Mouse (Mus musculus) heart, postnatal 4 days (tissue): ENCODE measurements at regions not wholly inside any gene's neighbourhood (a gene's known extent, or its start where the extent isn't known, plus 50 kb on each side); places are given as distances from the start of the nearest gene placed in this dataset.
A peak's percentile ranks its signal among the peaks of the same experiment; 100 is the strongest.

ENCODE experiments used
- DNase-seq: peaks from one replicate; pipeline ENCODE4 v3.0.0; 2021

DNA sequence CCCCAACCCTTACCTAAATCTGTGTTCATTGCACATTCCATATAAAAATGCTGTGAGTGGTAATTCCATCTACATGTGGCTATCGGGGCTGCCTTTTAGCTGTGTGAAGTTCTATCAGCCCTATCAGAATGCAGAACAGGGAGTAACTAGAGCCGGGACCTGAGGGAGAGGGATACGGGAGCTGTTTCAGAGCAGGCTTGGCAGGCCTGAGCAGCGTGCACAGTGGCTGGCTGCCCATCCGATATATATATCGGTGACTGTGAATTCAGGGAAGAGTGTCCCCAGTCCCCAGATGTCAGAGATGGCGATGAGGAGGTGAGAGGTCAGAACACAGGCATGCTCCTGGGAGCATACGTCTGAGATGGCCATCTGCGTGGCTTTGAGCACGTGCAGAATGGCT lies 79.0 kb downstream of the Arl4c start:
- no peak for DNase-seq

- DNase-seq: no peak
Measured at GRCm38 (mm10) chr1:88622356-88622755, 79.7 kb downstream of the Arl4c start.

GRCm38 (mm10) chr1:88621214-88621613 lies 80.8 kb downstream of the Arl4c start:
- DNase-seq: no peak

DNA sequence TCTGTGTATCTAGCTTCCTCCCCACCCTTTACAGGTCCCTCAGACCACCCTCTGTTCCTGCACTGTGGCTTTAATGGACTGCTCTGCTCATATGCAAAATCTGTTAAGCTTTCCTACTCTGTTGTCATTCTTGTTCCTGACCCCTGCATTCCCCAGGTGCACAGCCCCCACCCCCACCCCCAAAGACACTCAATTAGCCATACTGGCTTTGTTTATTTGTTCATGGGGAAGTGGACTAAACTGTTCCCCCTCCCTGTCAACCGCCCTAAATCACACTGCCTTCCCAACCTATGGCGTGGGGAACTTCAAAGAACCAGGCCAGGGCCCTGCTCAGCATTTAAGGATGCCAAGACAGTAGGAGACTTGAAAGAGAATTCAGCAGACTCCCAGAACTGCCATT lies 89.0 kb downstream of the Arl4c start:
- no peak for DNase-seq

DNA sequence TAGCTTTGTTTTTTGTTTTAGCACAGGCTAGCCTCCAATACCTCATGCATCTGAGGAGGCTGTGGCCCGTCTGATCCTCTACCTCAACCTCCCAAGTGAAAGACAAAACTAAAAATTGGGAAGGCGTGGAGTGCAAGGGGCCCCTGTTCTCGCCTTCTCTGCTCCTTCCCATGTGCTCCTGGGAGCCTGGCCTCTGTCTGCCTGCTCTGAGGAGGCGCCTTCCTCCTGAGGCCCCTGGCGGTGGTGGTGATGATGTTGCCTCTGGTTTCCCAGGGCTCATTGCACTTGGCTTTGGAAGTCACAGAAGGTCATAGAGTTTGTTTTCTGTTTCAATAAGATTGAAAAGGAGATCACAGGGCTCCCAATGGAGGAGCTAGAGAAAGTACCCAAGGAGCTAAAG lies 90.8 kb downstream of the Arl4c start:
- DNase-seq: no peak

- no peak for DNase-seq
Measured at GRCm38 (mm10) chr1:88610810-88611209, 91.2 kb downstream of the Arl4c start.

DNA sequence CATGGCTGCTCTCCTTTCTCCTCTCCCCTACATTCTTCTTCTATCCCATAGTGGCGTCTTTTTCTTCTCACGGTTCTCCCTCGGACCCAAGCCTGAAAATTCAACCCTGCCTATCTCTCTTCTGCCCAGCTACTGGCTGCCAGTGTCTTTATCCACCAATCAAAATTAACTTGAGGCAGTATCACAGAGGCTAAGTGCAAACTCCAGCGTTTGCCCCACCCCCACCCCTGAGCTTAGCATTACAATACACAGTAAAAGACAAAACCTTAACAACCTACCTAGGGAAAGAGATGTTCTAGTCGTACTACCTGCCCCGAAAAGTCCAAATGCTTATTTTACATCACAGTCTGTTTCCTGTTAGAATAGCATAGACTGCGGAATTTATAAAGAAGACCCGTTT lies 93.2 kb downstream of the Arl4c start:
- DNase-seq: no peak

- DNase-seq: no peak
Measured at GRCm38 (mm10) chr1:88608236-88608635, 93.8 kb downstream of the Arl4c start.

DNA sequence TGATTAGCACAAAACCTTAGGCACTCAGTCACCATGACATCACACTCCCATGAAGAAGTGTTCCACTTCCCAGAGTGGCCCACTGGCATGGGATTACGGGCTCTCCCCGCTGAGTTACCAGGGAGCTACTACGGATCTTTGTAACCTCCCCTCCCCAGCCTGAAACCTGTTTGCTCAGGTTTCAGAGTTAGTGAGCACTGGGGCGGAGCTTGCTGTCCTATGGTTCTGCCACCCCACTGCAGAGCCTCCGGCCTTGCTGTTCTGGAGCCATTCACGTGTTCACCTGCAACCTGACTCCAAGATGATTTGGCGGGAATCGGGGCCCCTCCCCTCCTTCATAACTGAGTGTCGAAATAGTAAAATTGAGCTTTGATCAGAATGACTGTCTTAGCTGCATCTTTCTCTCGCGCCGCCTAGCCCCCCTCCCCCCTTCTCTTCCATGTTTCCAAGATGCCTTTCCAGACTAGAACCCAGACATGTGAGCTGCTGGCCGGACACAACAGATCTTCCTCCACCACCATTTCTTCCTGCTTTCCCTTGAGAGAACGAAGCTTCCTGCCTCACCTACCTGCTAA lies 95.8 kb upstream of the Glrp1 start:
- no peak for DNase-seq

DNA sequence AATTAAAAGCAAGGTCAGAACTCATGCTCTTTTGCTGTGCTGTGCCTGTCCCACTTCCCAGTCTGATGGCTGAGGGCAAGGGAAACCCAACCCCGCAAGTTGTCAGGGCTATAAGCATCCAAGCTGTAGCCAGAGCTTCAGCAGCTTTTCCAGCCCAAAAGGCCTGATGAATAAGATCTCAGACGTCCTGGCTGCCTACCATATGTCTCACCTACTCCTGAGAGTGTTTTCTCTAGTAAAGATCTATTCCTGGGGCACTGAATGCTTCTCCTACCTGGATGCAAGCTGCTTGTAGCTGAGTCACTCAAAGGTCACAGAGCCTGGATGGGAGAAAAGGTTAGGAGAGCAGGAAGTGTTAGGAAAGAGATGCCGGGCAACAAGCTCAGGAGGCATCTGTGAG lies 92.4 kb upstream of the Glrp1 start:
- DNase-seq: no peak

DNA sequence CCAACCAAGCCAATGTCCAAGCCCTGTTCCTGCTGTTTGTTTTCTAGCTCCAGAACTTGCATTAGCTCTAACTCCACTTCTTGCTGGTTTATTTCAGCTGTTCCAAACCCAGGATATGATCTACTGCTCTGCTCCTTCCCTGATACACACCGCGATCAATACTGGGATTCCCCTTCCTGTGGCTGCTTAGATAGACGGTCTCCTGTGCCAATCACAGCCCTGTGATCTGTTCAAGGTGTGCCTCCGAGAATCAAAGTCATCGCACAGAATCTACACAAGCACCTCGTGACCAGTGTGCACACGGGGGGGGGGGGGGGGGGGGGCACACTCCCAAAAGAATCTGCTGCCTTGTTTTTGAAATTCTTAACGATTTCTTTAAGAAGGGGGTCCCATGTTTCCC lies 91.9 kb upstream of the Glrp1 start:
- no peak for DNase-seq

DNA sequence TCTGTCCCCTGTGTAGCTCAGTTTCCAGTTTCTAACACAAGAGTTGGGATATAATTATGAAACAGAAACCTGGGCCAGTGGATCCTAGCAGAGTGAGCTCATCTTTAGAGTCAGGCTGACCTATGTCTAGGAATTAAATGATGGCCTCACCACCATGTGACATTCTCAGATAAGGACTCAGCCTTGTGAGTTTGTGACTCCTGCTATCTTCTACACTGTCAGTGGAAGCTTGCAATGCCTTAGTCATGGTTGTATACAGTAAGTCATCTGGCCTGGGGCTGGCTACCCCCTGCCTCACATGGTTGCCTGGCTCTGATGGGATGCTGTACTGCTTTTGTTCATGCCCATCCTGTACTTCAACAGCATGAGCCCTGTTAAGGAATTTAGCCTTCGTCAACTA lies 90.3 kb upstream of the Glrp1 start:
- no peak for DNase-seq

DNA sequence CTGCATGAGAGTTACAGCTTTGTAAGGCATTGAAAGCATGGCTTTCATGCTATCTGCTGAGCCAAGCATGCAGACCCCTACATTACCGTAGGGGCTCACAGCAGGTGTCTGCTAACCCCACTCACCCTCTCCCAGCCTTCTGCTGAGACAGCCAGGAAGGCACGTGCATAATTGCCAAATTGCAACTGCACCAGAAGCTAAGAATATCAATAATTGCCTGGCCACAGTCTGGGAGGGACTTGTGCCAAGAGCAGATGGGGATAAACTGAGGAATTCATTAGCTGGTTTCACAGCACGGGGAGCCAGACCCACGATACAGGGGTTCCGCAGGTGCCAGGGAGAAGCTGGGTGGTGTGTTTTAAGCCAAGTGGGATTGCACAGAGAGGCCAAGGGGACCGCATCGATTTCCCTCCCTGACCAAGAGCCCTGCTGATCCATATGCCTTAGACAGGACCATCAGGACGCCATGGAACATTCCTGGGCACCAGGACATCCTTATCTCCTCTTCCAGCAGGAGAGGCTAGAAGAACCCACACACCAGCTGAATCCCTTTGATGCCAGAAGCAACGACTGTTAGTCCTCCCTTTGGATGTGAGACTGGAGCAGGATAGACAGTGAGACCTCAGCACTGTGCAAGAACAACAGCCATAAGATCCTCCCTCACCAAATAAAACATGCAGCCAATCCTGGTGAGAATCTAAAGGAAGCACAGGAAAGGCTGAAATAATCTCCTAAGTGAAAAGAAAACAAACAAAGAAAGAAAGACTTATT lies 84.8 kb upstream of the Glrp1 start:
- DNase-seq: no peak

- no peak for DNase-seq
Measured at GRCm38 (mm10) chr1:88592036-88592435, 82.2 kb upstream of the Glrp1 start.

GRCm38 (mm10) chr1:88590802-88591380 lies 81.0 kb upstream of the Glrp1 start:
- DNase-seq: no peak

GRCm38 (mm10) chr1:88588747-88589146 lies 78.9 kb upstream of the Glrp1 start:
- no peak for DNase-seq

GRCm38 (mm10) chr1:88586823-88587820 lies 77.3 kb upstream of the Glrp1 start:
- peak; percentile 32 for DNase-seq

DNA sequence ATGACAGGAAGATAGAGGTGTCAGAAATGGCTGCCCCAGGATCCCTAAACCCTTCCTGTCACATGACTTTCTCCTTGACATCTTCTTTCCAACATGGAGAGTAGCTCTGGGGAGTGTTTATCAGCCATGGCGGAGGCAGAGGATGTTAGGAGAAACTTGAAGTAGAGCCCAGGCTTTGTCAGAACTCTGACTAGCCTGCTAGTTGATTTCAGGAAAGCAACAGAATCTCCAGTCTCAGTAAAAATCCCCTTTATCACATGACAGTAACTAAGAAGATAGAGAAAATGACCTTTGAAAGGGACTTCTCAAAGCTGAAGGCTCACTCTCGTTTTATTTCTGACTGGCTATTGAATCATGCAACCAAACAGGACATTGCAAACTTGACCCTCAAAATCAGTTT lies 76.3 kb upstream of the Glrp1 start:
- no peak for DNase-seq

DNA sequence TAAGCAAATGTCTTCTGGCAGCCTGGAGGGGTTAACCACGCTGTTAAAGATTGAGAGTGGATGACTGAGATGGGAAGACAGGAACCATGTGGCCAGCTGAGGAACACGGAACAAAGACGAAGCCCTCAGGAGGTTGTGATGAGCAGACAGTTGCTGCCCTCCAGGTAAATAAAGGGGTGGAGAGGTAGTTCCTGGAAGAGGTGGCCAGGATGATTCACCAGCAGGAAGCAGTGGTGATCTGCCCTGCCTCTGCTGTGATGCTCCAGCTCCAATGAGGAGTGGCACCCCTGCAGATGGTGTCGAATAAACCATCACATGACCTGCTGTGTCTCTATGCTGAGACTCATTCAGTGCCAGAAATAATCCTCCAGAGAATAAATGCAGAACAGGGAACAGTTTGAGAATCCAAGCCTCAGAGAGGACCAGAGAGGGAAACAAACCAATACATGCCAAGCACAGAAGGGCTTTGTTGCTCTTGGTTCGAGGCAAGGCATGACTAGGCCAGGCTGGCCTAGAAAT lies 74.7 kb upstream of the Glrp1 start:
- no peak for DNase-seq

DNA sequence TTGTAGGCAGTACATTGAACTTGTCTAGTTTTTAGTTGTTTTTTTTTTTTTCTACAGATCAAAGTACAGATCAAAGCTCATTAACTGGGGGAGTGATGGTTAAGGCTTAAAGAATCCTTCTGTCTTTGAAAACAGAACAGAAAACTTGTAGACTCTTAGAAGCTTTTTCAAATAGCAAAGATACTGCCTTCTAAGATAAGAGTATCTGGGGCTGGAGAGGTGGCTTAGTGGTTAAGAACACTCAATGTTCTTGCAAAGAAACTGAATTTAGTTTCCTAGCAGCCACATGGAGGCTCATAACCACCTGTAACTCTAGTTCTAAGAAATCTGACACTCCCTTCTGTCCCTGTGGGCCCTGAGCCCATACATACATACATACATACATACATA lies 68.4 kb upstream of the Glrp1 start:
- no peak for DNase-seq

DNA sequence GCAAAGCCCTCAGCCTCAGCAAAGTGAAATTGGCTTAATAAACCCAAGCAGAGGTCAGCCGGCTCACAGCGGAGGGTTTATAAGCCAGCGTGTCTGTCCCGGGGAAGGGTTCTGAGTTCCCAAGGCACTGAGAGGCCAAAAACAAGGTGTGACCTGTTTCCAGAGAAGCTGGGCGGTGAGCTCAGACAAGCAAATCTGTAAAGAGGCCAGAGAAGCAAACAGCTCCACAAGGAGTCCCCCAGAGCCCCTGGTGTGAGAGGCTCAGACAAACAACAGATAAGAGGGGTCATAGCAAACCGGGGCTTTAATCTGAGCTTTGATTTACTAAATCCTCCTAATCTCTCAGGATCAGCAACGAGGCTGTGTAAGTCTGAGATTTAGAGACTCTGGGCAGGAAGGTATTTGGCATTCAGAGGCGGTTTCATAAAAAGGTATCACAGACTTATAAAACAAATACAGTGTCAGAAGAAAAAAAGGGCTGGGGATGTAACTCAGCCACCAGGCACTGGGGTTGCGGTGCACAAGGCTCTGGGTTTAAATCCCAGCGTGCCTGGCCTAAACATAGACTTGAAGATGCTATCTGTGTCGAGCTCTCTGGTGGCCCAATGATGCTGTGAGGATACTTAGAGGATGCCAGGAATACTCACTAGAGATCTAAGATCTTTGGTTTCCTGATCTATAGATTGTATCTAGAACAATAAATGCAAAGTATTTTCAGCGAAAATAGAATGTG lies 67.8 kb upstream of the Glrp1 start:
- no peak for DNase-seq
